Mouse (Mus musculus): ENCODE results near the gene Tigar.

Gene Tigar

DNA sequence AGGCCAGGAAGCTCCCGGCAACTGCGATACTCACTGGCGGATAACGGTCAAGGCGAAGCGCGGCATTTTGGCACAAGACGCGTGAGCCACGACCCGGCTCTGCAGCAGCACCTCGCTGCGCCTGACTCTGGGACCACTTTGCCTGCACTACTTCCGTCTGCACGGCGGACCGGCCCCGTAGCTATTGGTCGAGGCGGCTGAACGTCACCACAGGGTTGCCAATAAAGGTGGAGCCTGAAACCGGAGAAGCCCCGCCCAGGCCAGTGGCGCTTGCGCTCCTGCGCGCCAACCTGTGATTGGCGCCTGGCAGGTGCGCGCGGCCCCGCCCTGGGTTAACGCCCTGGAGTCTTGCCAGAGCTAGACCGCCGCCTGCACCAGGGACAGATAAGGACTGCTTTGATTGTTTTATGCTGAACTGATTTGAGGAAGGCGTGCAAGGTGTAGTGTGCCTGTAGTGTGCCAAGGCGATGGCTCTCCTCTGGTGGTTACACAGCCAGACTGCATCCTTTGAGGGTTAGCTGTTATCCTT is at the start of gene Tigar:
TSS of gene Tigar (minus strand) at position 156 of the 529 bp plus-strand sequence.
- DNase-seq = peak; percentile 94

DNA sequence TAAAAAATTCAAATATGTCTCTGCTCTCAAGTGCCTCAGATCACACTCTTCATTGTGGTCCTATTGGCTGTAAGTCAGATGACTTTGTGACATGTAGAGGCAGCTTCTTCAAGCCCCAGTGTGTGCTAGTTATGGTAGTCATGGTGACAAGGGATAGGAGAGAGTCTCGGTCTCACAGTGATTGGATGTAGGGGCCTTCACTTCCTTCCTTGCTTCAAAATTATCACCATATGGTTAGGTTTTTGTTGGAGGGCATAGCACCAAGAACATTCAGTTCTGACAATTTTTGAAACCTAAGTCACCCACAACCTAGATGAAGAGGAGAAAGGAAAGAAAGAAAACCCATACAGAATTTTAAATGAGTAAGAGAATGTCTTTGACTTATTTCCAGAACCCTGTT is 48.0 kb upstream of the Tigar start:
- no peak for DNase-seq

DNA sequence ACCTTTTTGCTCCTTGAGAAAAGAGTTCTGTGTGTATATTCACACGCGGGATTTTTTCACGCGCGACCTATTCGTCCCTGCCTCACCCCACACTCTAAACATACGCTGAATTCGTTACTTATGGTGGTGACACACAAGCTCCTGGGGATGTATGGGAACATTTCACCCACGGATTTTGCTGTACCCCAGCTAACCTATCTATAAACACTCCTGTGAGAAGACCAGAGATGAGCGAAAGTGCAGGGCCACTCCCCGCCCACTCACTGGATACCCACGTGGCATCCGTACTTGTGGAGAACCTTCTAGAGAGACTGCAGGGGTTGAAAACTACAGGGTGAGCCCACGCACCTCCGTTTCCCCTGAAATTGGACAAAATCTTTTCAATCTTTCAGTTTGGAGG is 46.1 kb upstream of the Tigar start:
- DNase-seq = peak; percentile 48

DNA sequence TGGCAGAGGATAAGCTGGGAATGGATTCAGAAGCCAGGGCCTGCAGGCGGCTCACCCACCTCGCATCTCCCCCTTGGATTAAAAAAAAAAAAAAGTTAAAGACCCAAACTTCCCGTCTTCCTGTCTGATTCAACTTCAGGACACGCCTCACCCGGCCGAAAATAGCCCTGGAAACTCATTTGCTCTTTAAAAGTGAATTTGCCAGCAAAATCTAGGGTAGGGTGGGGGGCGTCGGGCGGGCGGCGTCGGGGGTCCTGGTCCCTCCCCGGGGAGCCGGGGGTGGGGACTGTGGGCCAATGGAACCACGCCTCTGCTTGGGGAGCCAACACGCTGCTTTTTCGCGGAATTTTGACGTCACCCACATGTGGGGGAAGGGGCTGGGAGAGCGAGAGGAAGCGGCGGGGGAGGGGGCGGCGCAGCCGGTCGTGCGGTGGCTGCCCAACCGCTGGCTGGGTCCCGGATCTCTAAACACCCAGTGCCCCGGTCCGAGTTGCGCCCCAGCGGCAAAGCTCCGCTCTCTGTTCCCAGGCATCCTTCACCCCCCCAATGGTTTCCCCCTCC is 45.4 kb upstream of the Tigar start:
- peak; percentile 76 for DNase-seq

DNA sequence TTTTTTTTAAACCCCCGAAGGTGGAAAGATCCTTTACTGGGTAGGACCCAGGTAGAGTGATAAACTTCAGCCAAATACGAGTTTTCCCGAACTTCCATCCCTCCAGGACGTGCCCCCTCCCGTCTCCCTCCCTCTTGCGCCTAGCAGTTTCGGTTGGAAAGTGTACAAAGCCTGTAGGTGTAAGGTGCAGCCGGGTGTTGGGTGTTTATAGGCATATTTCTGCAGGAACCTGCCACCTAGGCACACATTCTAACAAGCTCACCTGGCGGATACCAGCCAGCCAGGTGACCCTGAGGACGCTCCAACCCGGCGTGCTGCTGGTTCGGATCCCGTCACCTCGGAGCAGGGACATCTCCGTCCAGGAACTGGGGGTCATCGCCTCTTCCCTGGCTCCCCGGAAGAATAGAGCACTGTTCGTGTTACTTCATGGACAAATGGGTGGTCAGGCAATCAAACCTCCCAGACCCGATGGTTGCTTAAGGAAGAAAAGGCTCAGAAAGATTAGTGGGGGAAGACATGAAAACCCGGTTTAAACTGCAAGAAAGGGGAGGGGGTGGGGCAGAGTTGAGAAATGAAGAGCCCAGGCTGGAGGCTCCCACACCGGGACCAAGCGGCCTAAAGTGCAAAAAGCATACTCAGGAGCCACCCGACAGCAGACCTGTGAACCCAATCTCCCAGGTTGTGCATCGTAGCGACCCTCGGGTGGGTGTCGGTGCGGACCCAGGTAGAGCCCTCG is 44.8 kb upstream of the Tigar start:
- DNase-seq = peak; percentile 36

DNA sequence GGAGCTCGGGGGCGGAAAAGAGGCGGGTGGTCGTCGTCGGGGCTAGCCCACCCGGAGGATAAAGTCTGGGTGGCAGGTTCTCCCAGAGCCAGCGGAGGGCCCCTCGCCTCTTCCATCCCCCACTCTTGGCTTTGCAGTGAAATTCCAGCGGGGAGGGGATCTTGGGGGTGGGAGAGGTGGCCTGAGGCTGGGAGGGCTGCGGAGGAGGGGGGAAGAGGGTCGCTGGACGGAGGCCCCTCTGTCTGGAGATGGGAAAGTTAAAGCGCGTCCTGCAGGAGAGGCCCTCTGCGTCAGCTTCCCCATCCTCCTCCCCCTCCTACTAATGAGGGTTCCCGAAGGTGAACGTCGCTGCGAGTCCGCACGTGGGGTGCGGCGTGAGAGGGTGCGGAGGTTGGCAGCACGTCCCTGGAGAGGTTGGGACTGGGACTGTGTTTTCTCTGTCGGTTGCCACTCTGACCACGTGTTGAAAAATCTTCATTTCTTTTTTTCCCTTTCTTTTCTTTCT is 44.0 kb upstream of the Tigar start:
- peak; percentile 25 for DNase-seq

DNA sequence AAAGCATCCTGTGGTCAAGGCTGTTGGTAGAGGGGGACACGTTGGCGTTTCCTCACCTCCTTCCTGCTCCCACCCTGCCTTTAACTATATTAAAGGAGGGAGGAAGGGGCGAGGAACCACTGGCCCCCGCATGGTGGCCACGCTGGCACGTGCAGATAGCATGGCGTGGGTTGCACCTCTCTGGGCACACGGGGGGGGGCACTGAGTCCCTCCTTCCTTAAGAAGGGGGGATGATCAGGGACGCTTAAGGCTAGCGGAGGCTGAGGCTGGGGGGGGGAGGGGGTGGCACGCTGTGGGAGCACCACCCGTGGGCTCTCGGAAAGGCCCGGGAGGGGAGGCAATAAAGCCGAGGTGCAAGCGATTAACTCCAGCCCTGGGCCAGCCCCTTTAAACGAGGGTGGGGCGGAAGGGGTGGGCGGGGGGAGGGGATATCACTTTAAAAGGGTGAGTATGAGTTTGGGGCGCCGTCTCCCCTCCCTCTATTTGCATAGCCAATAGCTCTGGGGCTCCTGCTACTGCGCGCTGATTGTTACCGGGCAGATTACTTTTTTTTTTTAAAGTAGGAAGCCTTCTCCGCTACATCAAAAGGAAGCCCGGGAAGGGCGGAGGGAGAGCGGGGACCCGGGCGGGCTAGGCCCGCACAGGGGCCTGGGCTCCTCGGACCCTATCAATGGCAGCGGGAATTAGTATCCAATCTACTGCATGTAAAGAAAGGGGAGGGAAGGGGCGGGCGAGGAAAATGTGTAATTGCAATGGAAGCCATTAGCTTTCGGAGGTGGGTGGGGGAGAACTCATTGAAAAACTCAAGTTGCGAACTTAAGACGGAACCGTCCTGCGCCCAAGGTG is 43.0 kb upstream of the Tigar start, which contains the start of gene Ccnd2:
TSS of gene Ccnd2 (minus strand) at position 88 of the 846 bp plus-strand sequence.
- peak; percentile 65 for DNase-seq

DNA sequence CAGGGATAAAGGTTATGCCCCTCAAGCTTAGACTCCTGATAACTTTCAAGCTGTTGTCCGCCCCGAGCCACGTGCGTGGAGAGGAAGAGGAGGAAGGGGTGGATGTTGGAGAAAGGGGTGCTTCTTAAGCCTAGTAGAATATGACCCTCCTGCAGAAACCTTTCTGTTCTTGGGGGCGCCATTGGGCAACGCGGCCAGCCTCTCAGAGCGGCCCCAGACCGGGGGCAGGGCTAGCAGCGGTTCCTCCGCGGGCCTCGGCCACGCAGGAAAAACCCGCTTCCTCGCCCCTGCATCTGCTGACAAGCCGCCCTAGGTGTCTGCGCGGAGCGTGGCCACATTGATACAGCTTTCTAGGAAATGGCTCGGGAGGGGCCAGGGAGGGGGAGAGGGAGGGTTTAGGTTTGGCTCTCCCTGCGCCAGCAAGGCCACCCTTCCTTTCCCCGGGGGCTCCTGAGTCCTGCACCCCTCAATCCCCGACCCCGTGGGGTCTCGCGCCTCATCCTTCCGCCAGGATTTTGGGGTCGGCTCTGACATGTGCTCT is 42.3 kb upstream of the Tigar start:
- DNase-seq = peak; percentile 58

DNA sequence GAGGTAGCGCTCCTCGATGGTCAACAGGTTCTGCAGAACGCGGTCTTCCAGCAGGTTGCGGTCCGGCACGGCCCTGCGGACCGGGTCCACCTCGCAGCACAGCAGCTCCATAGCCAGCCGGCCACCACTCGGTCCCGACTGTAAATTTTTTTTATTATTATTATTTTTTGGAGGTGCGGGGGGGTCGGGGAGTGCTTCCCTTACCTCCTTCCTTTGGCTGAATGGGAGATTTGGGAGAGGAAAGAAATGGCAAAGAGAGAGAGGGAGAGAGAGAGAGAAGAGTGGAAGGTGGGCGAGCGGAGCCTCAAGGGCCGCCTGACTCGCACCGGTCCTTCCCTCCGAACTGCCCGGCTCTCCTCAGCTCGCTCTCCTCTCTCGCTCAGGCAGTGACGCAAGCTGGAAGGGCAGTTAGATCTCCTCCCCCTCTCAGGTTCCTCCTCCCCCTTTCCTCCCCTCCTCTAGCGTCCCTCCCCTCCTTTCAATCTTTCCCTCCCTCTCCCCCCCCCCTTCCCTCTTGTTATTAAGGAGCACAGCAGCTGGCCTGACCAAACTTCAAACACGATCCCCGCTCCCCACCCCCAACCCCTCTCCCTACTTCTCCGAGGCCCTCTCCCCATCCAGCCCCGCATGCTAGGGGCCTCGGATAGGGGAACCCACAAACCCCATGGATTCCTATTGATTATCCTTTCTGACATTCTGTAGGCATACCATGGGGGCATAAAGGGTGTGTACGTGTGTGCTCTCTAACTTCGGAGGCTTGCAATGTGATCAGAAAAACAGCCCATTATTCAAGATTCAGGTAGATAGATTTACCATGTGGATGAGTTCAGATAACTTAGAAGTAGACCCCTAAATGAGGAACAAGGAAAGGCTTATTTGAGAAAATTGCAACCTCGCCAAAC is 41.6 kb upstream of the Tigar start:
- DNase-seq = peak; percentile 51

DNA sequence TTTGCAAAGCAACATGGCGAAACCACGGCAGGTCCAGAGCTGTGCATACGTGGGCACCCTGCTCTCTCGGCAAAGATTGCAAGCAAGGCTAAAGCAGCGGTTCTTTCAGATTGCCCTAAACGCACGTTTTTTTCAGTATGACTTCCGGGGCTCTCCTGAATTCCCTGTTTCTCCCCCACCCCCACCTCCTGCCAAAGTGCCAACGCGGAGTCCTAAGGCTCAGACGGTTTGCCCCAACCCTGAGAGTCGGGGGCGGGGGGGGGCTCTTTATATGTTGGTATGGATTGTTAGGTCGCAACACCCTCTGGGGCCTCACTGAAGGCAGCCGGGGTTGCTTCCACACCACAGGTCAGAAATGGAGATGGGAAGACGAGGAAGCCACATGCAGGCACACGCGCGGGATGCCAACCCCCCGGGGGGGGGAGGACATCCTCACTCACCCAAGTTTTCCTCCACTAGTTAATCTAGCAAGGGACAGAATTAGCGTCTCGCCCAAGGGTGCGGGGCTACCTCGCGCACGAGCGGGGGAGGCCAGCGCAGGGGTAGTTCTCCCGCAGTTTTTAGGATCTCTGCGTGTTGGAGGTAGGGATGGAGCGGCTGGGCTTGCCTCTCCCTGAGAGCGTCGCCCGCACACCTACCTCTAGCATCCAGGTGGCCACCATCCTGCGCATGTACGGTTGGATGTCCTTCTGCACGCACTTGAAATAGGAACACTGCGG is 40.7 kb upstream of the Tigar start:
- no peak for DNase-seq

DNA sequence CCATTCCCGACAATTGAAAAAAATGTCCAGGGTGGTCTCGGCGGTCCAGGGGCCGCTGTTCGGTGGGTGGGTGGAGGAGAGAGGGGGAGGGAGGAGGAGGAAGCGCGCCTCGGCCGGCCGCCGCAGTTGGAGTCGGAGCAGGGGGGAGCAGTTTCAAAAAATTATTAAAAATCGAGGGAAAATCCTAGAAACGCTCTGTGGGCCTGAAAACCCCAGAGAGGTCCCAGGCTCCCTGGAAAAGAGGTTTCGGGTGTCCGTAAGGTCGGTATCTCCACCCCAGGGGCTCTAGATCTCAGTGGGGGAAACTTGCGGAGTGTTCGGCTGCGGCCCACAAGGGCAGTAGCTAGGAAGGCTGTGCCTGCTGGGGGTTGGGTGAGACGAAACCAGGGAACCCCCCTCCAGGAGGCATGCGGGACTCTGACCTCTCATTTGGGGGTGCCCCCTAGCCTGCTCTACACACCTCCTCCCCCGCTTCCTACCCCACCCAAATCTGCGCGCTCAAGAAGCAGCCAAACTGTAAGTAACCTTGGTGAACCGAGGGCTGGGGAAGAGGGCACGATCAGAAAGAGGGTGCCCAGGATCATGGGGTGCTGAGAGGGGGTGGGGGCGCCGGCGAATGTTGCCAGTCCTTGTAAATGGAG is 40.1 kb upstream of the Tigar start:
- peak; percentile 48 for DNase-seq

DNA sequence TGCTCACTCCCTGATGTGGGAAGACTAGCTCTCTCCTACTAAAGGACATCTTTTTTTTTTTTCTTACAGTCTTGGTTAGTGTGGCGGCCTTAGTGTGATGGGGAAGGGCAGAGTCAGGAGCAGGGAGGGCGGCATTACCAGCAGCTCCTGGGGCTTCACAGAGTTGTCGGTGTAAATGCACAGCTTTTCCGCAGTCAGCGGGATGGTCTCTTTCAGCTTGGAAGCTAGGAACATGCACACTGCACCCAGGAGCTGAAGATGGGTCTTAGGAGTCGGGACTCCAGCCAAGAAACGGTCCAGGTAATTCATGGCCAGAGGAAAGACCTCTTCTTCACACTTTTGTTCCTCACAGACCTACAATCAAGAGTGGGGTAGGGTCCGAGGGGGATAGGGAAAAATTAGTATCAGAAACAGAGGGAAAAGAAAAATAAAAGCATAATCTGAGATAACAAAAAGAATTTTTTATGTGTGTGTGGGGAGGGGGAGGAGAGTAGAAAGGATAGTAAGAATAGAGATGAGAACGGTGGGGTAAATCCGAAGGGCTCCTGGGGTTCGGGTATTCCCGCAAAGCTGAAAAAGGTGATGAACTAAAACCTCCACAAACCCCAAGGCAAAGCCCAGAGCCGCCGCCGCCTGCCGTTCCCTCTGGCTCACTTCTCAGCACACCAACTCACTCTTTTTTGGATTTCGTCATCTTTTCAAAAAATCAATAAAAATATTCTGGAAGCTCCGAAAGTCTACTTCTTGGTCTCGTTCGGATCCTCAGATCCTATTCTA is 39.4 kb upstream of the Tigar start:
- DNase-seq = no peak

DNA sequence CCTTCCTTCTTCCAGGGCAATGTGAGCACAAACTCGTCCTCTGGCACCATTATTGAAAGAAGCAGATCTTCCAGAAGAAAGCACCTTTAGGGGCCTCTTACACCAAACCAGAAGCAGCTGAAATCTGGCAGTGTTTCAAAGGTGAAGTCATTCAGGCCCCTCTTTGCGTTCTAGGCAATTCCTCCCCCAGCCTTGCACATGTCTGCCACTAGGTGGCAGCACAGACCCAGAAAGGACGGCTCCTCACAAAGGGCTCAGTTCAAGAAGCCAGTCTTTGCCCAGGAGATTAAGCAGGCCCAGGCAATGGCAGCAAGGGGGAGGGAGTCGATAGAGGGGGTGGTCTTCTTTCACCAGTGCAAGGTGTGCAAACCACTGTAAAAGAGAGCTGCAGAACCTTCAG is 38.3 kb upstream of the Tigar start:
- peak; percentile 84 for DNase-seq

DNA sequence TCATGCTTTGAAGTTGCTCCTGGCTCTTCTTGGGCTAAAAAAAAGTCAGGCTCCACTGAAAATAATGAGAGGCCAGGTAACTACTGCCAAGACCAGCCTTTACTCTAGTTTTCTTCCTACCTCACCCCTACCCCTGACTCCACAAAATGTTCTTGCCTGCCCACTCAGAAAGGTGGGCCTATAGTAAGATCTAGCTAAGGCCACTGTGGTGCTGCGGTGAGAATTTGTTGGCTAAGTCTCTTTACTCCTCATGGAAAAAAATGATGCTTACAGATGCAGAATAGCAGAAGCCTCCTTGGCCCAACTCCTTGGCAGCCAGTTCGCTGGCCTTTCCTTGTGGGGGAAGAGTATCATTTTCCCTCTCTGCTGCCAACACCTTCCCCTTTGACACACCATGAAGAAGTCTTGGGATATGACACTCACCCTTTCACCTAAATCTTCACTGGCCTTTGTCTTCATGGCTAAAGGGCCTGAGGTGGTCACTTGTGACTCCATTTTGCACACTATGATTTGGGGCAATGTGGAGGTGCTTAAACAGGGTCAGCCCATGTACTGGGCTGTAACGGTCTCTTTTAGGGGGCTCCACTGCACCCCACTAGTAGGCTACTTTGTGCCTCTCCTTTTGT is 37.1 kb upstream of the Tigar start:
- no peak for DNase-seq

DNA sequence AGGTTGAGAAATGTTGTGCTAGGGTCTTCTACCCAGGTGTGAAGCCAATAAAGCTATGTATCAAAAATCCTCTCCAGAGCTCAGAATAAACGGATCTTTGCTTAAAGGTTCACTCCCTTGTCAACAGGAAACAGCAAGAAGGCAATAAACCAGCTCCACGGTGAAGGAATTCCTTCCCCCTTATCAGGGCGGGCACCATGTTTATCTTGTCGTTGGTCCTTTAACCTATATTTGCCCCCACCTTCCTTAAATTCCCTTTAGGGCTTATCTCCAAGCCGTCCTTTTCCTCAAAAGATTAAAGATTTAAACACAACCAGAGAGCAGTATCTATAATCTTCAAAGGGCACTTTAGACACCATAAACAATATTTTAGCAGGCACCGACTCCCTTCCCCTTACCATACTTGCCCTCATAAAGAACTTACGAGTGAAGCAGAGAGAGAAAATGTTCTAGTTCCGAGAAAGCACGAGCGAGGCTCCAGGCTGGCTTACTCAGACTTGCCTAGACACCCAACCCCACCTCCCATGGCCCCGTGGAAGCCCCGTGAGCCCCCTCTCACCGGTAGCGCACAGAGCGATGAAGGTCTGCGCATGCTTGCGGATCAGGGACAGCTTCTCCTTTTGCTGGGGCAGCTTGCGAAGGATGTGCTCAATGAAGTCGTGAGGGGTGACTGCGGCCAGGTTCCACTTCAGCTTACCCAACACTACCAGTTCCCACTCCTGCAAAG is 36.3 kb upstream of the Tigar start:
- no peak for DNase-seq

DNA sequence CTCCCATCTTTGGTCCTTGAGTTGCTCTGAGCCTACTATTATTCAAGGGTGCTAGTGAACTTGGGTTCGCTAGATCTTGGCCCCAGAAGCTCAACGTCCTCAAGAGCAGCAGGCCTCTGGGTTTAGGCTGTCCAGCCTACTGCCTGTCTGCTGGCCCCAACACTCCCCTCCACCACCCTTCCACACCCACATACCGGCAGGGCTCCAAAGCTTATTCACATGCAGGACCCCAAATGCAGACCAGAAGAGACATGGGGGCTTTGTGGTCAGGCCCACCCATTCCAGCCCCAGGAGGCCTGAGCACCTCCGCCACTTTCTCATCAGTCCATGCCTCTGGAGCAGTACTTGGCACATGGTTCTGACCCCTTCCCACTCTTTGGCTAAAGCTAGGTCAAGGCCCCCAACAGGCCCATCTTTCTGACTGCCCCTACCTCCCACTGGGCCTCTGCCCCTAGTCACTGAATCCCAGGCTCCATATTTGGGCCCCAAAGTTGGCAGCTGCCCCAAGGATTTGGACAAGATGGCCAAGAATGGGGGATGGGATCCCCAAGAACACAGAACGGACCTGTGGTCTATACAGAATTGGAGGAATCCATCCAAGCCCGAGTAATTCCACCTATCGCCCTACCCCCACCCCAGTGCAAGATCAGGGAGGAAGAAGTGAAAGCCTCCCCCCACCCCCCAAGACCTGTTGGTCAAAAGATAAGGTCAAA is 34.4 kb upstream of the Tigar start:
- no peak for DNase-seq

DNA sequence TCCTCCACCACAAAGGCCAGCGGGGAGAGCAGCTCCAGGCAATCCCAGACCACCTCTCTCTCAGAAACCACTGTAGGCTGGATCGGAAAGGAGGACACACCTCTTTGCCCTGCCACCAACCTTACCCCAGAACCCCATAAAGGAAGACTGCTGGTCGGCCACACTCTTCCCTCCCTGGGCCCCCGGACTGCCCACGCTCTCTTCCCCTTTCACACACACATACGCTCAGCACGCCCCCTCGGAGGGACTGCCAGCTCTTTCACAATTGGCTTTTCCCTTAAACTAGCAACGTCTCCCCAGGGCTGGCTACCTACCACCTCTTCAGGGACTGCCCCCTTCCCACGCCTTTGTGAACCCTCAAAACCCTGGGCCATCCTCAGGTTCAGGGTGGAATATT is 33.8 kb upstream of the Tigar start:
- no peak for DNase-seq

All from thymus, postnatal 25 days (tissue).